Mouse (Mus musculus) lung, adult 2 months (tissue): ENCODE data around the gene Mob3a. TPM values are rescaled to one million over a fixed set of nuclear protein-coding genes. Genes with fewer than 3 reads are reported as not detected.
A peak's percentile ranks its signal among the peaks of the same experiment; 100 is the strongest.

Experiments used
- DNase-seq: peaks from one replicate; pipeline ENCODE4 v3.0.0; 2022
- H3K4me1 ChIP-seq: fragments of 200-500 bp; 2 replicates; pipeline ENCODE4 v1.6.1; 2011; ENCODE audit warnings: low read length; ENCODE audit not compliant: control insufficient read depth, insufficient read depth
- H3K4me3 ChIP-seq: fragments of 200-500 bp; replicated peaks from 2 replicates; pipeline ENCODE3; 2011; ENCODE audit warnings: low read depth, mild to moderate bottlenecking, control low read depth, low read length; ENCODE audit errors: extremely low read depth
- CTCF ChIP-seq: fragments of 200-500 bp; IDR thresholded peaks from 2 replicates; pipeline ENCODE4 v1.5.1; 2011; ENCODE audit warnings: mild to moderate bottlenecking, low read length, control low read depth; ENCODE audit not compliant: insufficient read depth
- POLR2A ChIP-seq: fragments of 200-500 bp; IDR thresholded peaks from 2 replicates; pipeline ENCODE4 v1.6.1; 2011; ENCODE audit warnings: low read depth, mild to moderate bottlenecking, control low read depth, low read length, borderline replicate concordance; ENCODE audit errors: extremely low read depth
- WGBS: fragments of 180-500 bp; shearing (Covaris S2); methylation state at CpG from one replicate; pipeline ENCODE4 v1.1.7; 2018; 5-methylcytosine and 5-hydroxymethylcytosine counted together
- polyA plus RNA-seq: library from polyadenylated mRNA; depleted of rRNA; stranded (reverse); fragments of >200 nt; gene quantifications from 2 replicates; pipeline ENCODE4 v1.2.3, GENCODE M21; 2012

Gene Mob3a
- polyA plus RNA-seq, 1 experiment, result 52.4 TPM

DNA sequence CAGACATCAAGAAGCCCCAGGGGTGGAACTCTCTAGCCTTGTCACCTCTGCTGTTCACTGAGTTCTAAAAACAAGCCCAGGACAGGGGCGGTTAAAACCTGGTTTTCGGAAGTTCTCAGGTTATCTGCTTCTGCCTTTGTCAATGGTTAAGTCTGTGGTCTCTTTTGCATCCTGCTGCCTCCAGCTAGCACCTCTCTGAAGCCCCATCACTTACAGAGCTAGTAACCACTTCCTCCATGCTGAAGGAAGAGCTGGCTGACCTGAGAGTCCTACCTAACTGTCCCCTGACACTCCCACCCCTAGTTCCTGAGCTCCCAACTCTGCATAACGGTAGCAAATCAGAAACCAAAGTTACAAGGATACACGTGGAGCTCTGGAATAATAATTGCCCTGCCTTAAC lies 1.0 kb downstream of the Mob3a start:
- WGBS, result 26% methylated on average over 4 of the region's 4 CpGs
- Histone ChIP-seq H3K4me3 (no peak overlapping the region), H3K4me1 (peaks cover 16% of the 10 kb centered on the region)
- no peak for TF ChIP-seq CTCF
- TF ChIP-seq POLR2A, result no peak
- DNase-seq, result no peak

DNA sequence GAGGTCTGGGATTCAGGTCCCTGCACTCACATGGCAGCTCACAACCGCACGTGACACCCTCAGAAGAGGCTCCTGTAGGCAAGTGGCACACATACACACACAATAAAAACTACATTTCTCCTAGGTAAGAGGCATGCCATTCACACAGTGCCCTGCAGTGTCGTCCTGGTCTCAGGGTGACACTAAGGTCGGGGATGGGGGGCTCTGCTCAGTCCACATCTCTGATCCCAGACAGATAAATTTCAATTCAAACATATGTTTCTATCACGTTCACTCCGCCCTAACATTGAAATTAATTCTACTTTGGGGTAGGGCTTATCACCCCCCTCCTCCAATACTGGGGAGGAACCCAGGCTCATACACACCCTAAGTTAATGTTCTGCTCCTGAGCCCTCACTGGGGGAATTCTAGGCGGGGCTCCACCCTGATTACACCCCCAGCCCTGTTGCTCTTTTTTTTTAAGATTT lies 1.7 kb downstream of the Mob3a start:
- 75% methylated on average over 7 of the region's 7 CpGs for WGBS
- Histone ChIP-seq H3K4me3 (no peak overlapping the region), H3K4me1 (peaks cover 20% of the 10 kb centered on the region)
- no peak for DNase-seq
- TF ChIP-seq CTCF (no peak), POLR2A (no peak)

DNA sequence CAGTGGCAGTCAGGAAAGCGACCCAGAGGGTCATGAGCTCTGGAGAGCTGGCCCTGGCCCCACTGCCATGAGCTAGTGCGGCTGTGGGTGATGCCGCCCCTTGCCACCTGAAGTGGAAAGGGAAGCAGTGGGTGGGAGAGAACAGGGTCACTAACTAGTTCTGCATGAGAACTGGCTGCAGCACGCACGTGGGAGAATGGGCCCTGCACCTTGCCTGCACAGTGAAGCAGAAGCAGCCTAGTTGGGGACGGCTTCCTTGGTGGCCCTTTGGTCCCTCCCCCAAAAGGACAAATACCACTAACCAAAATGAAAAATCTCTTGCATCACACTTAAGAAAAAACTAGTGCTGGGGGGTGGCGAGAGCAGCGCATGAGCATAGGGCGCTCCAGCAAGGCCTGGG lies 3.2 kb downstream of the Mob3a start:
- TF ChIP-seq POLR2A (no peak), CTCF (no peak)
- no peak for DNase-seq
- H3K4me3 ChIP-seq, result no peak overlapping the region
- H3K4me1 ChIP-seq, result peaks cover 31% of the 10 kb centered on the region
- 84% methylated on average over 9 of the region's 9 CpGs for WGBS

DNA sequence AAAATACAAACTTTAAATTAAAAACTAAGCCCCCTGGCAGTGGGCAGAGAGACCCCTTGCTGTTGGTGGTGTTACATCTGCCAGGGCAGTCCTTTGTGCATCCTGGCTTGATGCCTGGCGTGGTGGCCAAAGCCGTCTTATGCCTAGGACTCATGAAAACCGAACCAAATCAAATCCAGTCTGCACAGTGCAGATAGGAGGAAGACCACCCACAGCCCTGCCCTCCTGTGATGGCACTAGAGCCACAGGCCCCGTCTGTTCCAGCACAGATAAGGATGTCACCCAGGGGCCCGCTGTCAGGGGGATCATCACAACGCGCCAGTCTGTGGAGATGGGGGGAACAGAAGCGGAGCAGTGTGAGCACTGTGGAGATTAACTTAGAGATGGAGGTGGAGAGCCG lies 4.0 kb downstream of the Mob3a start:
- no peak for TF ChIP-seq POLR2A
- TF ChIP-seq CTCF, result no peak
- 79% methylated on average over 9 of the region's 9 CpGs for WGBS
- peaks cover 29% of the 10 kb centered on the region for H3K4me1 ChIP-seq
- H3K4me3 ChIP-seq, result no peak overlapping the region
- no peak for DNase-seq

DNA sequence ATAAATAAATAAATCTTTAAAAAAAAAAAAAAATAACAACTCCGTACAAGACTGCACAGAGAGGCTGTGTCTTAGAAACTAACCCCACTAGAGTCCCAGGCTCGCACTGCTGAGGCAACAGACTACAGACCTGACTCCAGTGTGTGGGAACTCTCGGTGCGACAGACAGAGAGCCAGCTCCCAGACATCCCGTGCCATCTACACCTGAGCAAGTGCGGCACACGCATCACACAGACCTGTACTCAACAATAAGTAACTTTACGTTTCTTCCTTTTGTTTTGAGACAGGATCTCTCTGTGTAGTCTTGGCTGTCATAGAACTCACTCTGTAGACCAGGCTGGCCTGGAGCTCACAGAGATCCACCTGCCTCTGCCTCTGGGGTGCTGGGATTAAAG lies 4.4 kb downstream of the Mob3a start:
- TF ChIP-seq CTCF (no peak), POLR2A (no peak)
- 82% methylated on average over 8 of the region's 8 CpGs for WGBS
- no peak for DNase-seq
- H3K4me3 ChIP-seq, result no peak overlapping the region
- H3K4me1 ChIP-seq, result peaks cover 29% of the 10 kb centered on the region

DNA sequence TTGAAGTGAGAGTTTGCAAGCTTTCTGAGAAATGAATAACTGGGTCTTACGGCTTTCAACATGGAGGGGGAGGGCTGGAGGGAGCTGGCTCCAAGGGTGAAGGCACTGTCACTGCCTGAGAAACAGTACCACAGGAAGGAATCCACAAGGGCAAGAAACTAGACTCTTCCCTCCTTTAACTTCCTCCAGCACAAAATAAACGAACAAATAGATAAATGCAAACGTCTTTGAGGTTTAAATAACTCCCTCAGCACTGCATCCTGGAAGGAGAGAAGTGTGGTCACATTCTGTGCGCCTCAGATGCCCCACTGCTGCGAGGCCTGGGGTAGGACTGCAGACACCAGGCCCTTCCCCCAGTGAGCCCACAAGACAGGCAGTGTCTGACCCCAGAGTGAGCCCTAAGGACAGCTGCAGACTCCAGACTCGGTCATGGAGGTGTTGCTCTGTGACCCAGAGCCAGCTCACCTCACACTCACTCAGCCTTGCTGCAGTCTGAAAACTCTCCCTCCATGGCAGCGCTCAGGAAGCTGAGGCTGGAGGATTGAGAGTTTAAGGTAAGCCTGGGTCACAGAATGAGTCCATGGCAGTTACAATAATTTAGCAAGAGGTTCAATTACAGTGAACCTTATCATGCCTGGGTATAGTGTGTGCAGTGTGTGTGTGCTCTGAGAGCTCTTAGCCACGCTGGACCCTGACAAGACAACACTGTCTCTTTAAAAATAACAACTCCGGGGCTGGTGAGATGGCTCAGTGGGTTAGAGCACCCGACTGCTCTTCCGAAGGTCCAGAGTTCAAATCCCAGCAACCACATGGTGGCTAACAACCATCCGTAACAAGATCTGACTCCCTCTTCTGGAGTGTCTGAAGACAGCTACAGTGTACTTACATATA lies 5.0 kb downstream of the Mob3a start:
- peaks cover 29% of the 10 kb centered on the region for H3K4me1 ChIP-seq
- TF ChIP-seq CTCF (no peak), POLR2A (no peak)
- WGBS, result 44% methylated on average over 12 of the region's 12 CpGs
- DNase-seq, result no peak
- H3K4me3 ChIP-seq, result no peak overlapping the region

DNA sequence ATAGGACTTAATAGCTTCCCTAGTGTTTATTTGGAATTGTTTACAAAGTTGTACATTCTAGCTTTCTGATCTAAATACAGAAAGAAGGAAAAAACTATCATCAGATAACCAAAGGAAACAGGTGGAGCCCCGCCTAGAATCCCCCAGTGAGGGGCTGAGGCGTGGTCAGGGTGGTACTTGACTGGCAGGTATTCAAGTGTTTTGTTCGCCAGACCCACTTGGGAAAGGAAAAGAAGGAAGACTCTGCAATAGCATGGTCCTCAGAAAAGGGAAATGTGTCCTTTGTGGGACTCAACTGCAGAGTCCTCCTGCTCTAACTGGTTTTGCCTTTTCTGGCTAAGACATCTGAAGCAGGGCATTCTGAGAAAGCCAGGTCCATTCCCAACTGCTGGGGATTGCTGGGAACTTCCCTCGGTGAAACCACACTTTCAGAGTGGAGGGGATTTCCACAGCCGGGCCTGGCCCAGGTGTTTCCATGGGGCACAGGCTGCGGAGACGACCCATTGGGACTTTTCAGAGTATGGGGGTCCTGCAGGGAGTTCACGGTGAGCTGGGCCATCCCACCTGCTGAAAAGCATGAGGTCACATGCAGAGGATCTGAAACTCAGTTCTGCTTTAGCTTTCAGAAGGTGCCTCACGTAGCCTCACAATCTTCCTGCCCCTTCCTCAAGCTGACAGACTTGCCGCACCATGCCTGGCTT lies 5.8 kb downstream of the Mob3a start:
- peaks cover 27% of the 10 kb centered on the region for H3K4me1 ChIP-seq
- no peak for DNase-seq
- 29% methylated on average over 10 of the region's 10 CpGs for WGBS
- no peak for TF ChIP-seq CTCF
- 0 out of 2 replicates have a peak, but pooled peaks have one; percentile 8 for TF ChIP-seq POLR2A
- H3K4me3 ChIP-seq, result no peak overlapping the region

DNA sequence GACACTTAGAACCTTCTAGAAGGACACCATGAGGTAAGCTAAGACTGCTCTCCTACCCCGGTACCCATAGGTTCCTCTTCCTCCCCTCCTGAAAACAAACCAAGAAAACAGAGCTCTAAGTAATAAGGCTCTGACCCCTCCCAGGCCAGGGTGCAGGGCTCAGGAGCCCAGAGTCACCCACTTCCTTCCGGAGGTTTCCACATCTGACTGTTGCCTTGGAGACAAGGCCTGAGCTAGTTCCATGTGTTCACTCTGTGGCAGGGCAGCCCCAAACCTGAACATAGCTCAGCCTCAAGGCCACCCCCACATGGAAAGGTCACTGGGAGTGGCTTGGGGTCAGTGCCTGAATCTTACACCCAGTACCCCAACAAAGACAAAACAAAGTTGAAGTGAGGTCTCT lies 6.6 kb downstream of the Mob3a start:
- Histone ChIP-seq H3K4me3 (no peak overlapping the region), H3K4me1 (peaks cover 25% of the 10 kb centered on the region)
- WGBS, result 13% methylated on average over 2 of the region's 2 CpGs
- no peak for TF ChIP-seq POLR2A
- no peak for TF ChIP-seq CTCF
- DNase-seq, result peak; percentile 45

DNA sequence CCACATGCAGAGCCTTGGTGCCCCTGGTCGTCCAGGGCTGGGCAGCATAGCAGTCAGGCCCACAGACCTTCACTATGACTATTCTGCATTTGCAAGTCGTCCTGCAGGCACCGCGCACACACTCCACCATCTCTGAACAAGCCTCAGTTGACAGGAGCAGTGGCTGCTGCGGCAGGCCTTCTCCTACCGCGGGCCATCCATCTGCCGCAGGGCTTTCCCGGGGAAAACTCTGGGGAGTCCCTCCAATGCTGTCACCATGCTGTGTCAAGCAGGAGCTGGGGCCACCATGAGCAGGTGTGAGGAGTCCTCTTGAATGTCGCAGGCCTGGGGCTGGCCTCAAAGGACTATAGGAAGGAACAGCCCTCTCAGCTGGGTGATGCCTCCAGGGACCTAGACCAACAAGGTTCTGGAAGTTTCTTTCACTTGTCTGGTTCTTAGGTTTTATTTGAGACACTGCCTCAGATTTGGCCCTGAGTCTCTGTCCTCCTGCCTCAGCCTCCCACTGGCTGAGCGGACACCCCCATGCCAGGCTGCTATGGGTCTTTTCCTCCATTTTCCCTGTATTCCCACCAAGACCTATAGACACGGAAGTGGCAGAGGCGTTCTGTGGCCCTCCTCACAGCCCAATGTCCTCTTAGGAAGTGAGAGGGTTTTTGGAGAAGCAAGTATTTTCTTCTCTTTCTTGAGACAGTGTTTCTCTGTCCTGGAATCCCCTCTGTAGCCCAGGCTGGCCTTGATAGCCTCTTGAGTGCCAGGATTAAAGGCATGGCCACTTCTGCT lies 7.4 kb downstream of the Mob3a start:
- DNase-seq, result no peak
- TF ChIP-seq POLR2A, result no peak
- TF ChIP-seq CTCF, result no peak
- WGBS, result 85% methylated on average over 13 of the region's 13 CpGs
- Histone ChIP-seq H3K4me3 (no peak overlapping the region), H3K4me1 (peaks cover 25% of the 10 kb centered on the region)
